Mouse (Mus musculus) intestine, postnatal 0 days (tissue): ENCODE measurements around the gene Creld2. TPM values are rescaled to one million over a fixed set of nuclear protein-coding genes. Genes with fewer than 3 reads are reported as not detected.

ENCODE experiments used
- ATAC-seq: fragments of 200-750 bp; cut with Nextera tagmentation; 2 replicates; pipeline ENCODE4 v1.8.0; 2017; ENCODE audit warnings: mild to moderate bottlenecking, moderate TSS enrichment, moderate library complexity
- H3K27ac ChIP-seq: fragments of 300-500 bp; sonication (generic); 2 replicates; pipeline ENCODE4 v1.5.1; 2014; ENCODE audit warnings: mild to moderate bottlenecking, low read depth, low read length, moderate library complexity
- H3K27me3 ChIP-seq: fragments of 300-500 bp; sonication (generic); replicated peaks from 2 replicates; pipeline ENCODE4 v1.6.1; 2014; ENCODE audit warnings: low read length, mixed read lengths; ENCODE audit not compliant: control insufficient read depth, insufficient read depth
- H3K36me3 ChIP-seq: fragments of 300-500 bp; sonication (generic); 2 replicates; pipeline ENCODE4 v1.6.1; 2014; ENCODE audit warnings: mild to moderate bottlenecking, moderate library complexity; ENCODE audit not compliant: control insufficient read depth, insufficient read depth
- H3K4me1 ChIP-seq: fragments of 300-500 bp; sonication (generic); replicated peaks from 2 replicates; pipeline ENCODE4 v1.6.1; 2014; ENCODE audit warnings: antibody characterized with exemption, low read length, mixed read lengths; ENCODE audit not compliant: control insufficient read depth, insufficient read depth
- H3K4me2 ChIP-seq: fragments of 300-500 bp; sonication (generic); replicated peaks from 2 replicates; pipeline ENCODE4 v1.6.1; 2014; ENCODE audit warnings: low read depth, mild to moderate bottlenecking, moderate library complexity
- H3K4me3 ChIP-seq: fragments of 300-500 bp; sonication (generic); 2 replicates; pipeline ENCODE4 v1.5.1; 2014; ENCODE audit warnings: low read depth, low read length
- H3K9ac ChIP-seq: fragments of 300-500 bp; sonication (generic); 2 replicates; pipeline ENCODE4 v1.6.1; 2014; ENCODE audit warnings: mild to moderate bottlenecking, low read depth, low read length
- H3K9me3 ChIP-seq: fragments of 300-500 bp; sonication (generic); 2 replicates; pipeline ENCODE4 v1.6.1; 2016; ENCODE audit warnings: mixed run types; ENCODE audit not compliant: control insufficient read depth
- CTCF ChIP-seq: sonication (generic); IDR thresholded peaks from 2 replicates; pipeline ENCODE4 v1.5.1; 2016; ENCODE audit warnings: low read depth, mild to moderate bottlenecking, control low read depth, antibody characterized with exemption, moderate library complexity
- WGBS: fragments of 180-500 bp; shearing (Covaris S2); extraction: QIAGEN DNeasy Blood & Tissue Kit; methylation state at CpG from one replicate; pipeline ENCODE4 v1.1.7; 2014; 5-methylcytosine and 5-hydroxymethylcytosine counted together
- polyA plus RNA-seq: library from polyadenylated mRNA; unstranded; fragments of >200 nt; fragmentation: Nextera tagmentation; extraction: Ambion mirVana; gene quantifications from 2 replicates; pipeline ENCODE4 v1.2.1, GENCODE M21; 2015

Gene Creld2
- polyA plus RNA-seq, 1 experiment from 2014 or later = 67.9 TPM

GRCm38 (mm10) chr15:88868024-88868742, 48.7 kb downstream of the Creld2 start:
- 54% methylated on average over 6 of the region's 6 CpGs for WGBS
- H3K36me3 ChIP-seq = peaks cover 17% of the 10 kb centered on the region; the same call in 1 of the 2 replicates
- ATAC-seq = peak; percentile 64
- H3K9me3 ChIP-seq = no peaks in the 10 kb centered on the region
- H3K4me2 ChIP-seq = peak overlapping the region; percentile 6; the same call in 1 of the 2 replicates
- no peak for TF ChIP-seq CTCF
- no peak overlapping the region for H3K9ac ChIP-seq
- peak overlapping the region; percentile 90 for H3K27ac ChIP-seq
- H3K27me3 ChIP-seq = no peaks in the 10 kb centered on the region
- no peak overlapping the region for H3K4me3 ChIP-seq
- H3K4me1 ChIP-seq = peaks cover 9% of the 10 kb centered on the region

GRCm38 (mm10) chr15:88870418-88871185, 51.2 kb downstream of the Creld2 start:
- Histone ChIP-seq H3K27me3 (no peaks in the 10 kb centered on the region), H3K9ac (no peak overlapping the region), H3K4me2 (no peak overlapping the region), H3K27ac (no peak overlapping the region), H3K4me3 (no peak overlapping the region), H3K9me3 (no peaks in the 10 kb centered on the region), H3K36me3 (0 out of 2 replicates have a peak, but pooled peaks cover 1% of the 10 kb centered on the region), H3K4me1 (peaks cover 3% of the 10 kb centered on the region; the same call in 1 of the 2 replicates)
- no peak for TF ChIP-seq CTCF
- ATAC-seq = no peak
- 69% methylated on average over 5 of the region's 5 CpGs for WGBS

GRCm38 (mm10) chr15:88874061-88874460, 54.6 kb downstream of the Creld2 start:
- Histone ChIP-seq H3K4me1 (no peaks in the 10 kb centered on the region), H3K36me3 (no peaks in the 10 kb centered on the region), H3K9ac (no peak overlapping the region), H3K4me3 (no peak overlapping the region), H3K27me3 (no peaks in the 10 kb centered on the region), H3K27ac (no peak overlapping the region), H3K9me3 (no peaks in the 10 kb centered on the region), H3K4me2 (no peak overlapping the region)
- ATAC-seq = no peak
- TF ChIP-seq CTCF = no peak
- 93% methylated on average over 3 of the region's 3 CpGs for WGBS

GRCm38 (mm10) chr15:88874477-88874876, 55.0 kb downstream of the Creld2 start:
- H3K4me2 ChIP-seq = no peak overlapping the region
- no peaks in the 10 kb centered on the region for H3K9me3 ChIP-seq
- H3K27ac ChIP-seq = no peak overlapping the region
- no peaks in the 10 kb centered on the region for H3K4me1 ChIP-seq
- H3K9ac ChIP-seq = no peak overlapping the region
- H3K4me3 ChIP-seq = no peak overlapping the region
- no peak for ATAC-seq
- TF ChIP-seq CTCF = no peak
- H3K27me3 ChIP-seq = no peaks in the 10 kb centered on the region
- WGBS = 88% methylated on average over 6 of the region's 6 CpGs
- H3K36me3 ChIP-seq = no peaks in the 10 kb centered on the region

GRCm38 (mm10) chr15:88875625-88876081, 56.2 kb downstream of the Creld2 start:
- H3K4me1 ChIP-seq = no peaks in the 10 kb centered on the region
- no peaks in the 10 kb centered on the region for H3K9me3 ChIP-seq
- no peak overlapping the region for H3K4me2 ChIP-seq
- ATAC-seq = peak; percentile 73
- no peak for TF ChIP-seq CTCF
- H3K36me3 ChIP-seq = no peaks in the 10 kb centered on the region
- no peak overlapping the region for H3K4me3 ChIP-seq
- WGBS = 32% methylated on average over 10 of the region's 10 CpGs
- H3K27ac ChIP-seq = no peak overlapping the region
- no peaks in the 10 kb centered on the region for H3K27me3 ChIP-seq
- H3K9ac ChIP-seq = no peak overlapping the region

Other genes with a start within 250 kb of the Creld2 start
- gene Zdhhc25, start 219.3 kb upstream of the Creld2 start, polyA plus RNA-seq = not detected in 2 replicates
- gene Brd1, start 85.4 kb upstream of the Creld2 start, polyA plus RNA-seq = 11.4 and 13.3 TPM in 2 replicates
- 4.9 and 5.1 TPM in 2 replicates for gene Zbed4, start 68.0 kb upstream of the Creld2 start, polyA plus RNA-seq
- 7.3 and 8.4 TPM in 2 replicates for gene Alg12, start 328 bp upstream of the Creld2 start, polyA plus RNA-seq
- 28.0 and 36.8 TPM in 2 replicates for gene Pim3, start 42.5 kb downstream of the Creld2 start, polyA plus RNA-seq
- not detected in 2 replicates for gene Ttll8, start 134.8 kb downstream of the Creld2 start, polyA plus RNA-seq
- gene Mlc1, start 159.4 kb downstream of the Creld2 start, polyA plus RNA-seq = not detected in 2 replicates
- not detected in 2 replicates for gene Mov10l1, start 163.3 kb downstream of the Creld2 start, polyA plus RNA-seq
- 0.26 and 0.48 TPM in 2 replicates for gene Panx2, start 240.1 kb downstream of the Creld2 start, polyA plus RNA-seq